8 mouse cellular contexts compared by ENCODE assay signal in the genomic region with DNA sequence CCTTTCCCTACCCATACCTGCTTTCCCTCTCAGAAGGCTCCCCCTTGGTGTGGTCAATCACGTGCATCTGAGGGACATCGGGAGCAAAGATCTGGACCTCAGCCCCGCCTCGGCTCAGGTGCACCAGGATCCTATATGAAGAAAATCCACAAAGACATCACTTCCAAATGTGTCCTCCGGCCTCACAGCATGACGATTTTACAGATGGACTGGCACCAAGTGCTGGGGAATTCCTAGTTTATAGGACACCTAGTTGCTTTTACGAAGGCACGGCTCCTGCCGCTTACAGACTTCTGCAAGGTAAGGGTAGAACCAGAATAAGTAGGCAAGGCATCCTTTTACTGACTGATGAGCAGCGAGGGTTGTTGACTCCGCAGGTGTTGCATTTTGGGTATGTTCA. TPM values are rescaled to one million over a fixed set of nuclear protein-coding genes. Genes with fewer than 3 reads are reported as not detected.
A peak's percentile ranks its signal among the peaks of the same experiment; 100 is the strongest.
DNase-seq lines count a peak whose midpoint lies in the region; ATAC-seq and TF ChIP-seq lines count a peak whose summit lies in the region.

No protein-coding gene starts in this region.

- no peak for DNase-seq in lung, adult 2 months
- DNase-seq in lung, postnatal 25 days (ENCODE audit: low spot score) = no peak
- no peak for DNase-seq in intestine, embryonic 14.5 days (ENCODE audit: low spot score)
- no peak for DNase-seq in T-cell, adult 2 months (ENCODE audit: low spot score)
- DNase-seq in ovary, postnatal 14 days (ENCODE audit: low spot score) = no peak
- no peak for DNase-seq in thymus, postnatal 10 days (ENCODE audit: low spot score in 2 of 2)

- 85% methylated on average over 11 of the region's 11 CpGs for WGBS in lung, adult 2 months
- WGBS in embryonic facial prominence, embryonic 15.5 days = 81% methylated on average over 11 of the region's 11 CpGs
- 83% methylated on average over 11 of the region's 11 CpGs for WGBS in intestine, embryonic 14.5 days
- 87% methylated on average over 11 of the region's 11 CpGs for WGBS in neural tube, embryonic 12.5 days

- H3K27me3 ChIP-seq in embryonic facial prominence, embryonic 15.5 days = no peaks in the 10 kb centered on the region
- H3K27me3 ChIP-seq in intestine, embryonic 14.5 days (replicated peaks; ENCODE audit: control insufficient read depth, insufficient read depth, low read length) = no peaks in the 10 kb centered on the region
- no peaks in the 10 kb centered on the region for H3K27me3 ChIP-seq in neural tube, embryonic 12.5 days (replicated peaks)

- H3K4me3 ChIP-seq in lung, adult 2 months (replicated peaks; ENCODE audit: extremely low read depth, low read depth, low read length) = peak overlapping the region; percentile 74
- H3K4me3 ChIP-seq in embryonic facial prominence, embryonic 15.5 days (replicated peaks) = peak overlapping the region; percentile 94
- peak overlapping the region; percentile 55 for H3K4me3 ChIP-seq in intestine, embryonic 14.5 days (ENCODE audit: low read depth, low read length)
- H3K4me3 ChIP-seq in neural tube, embryonic 12.5 days = peak overlapping the region; percentile 80

- TF ChIP-seq CTCF in lung, adult 2 months (IDR thresholded peaks at IDR 0.05; ENCODE audit: insufficient read depth, low read length) = no peak

- H3K4me2 ChIP-seq in embryonic facial prominence, embryonic 15.5 days (replicated peaks) = peak overlapping the region; percentile 80
- peak overlapping the region; percentile 88 for H3K4me2 ChIP-seq in intestine, embryonic 14.5 days (ENCODE audit: low read length)
- H3K4me2 ChIP-seq in neural tube, embryonic 12.5 days (replicated peaks) = peak overlapping the region; percentile 92

- peaks cover 3% of the 10 kb centered on the region; the same call in 1 of the 2 replicates for H3K4me1 ChIP-seq in lung, adult 2 months (ENCODE audit: control insufficient read depth, insufficient read depth, low read length)
- peaks cover 16% of the 10 kb centered on the region for H3K4me1 ChIP-seq in embryonic facial prominence, embryonic 15.5 days
- peaks cover 12% of the 10 kb centered on the region for H3K4me1 ChIP-seq in intestine, embryonic 14.5 days (replicated peaks; ENCODE audit: control insufficient read depth, insufficient read depth, low read length)
- H3K4me1 ChIP-seq in neural tube, embryonic 12.5 days = peaks cover 13% of the 10 kb centered on the region

- H3K9ac ChIP-seq in embryonic facial prominence, embryonic 15.5 days = peak overlapping the region; percentile 94
- peak overlapping the region; percentile 54 for H3K9ac ChIP-seq in intestine, embryonic 14.5 days (ENCODE audit: low read length)
- peak overlapping the region; percentile 81; the same call in 1 of the 2 replicates for H3K9ac ChIP-seq in neural tube, embryonic 12.5 days

- no peak for ATAC-seq in embryonic facial prominence, embryonic 15.5 days (ENCODE audit: insufficient number of reproducible peaks, low FRiP score, low TSS enrichment, low read depth)
- ATAC-seq in intestine, embryonic 14.5 days (replicated peaks; ENCODE audit: low FRiP score, low TSS enrichment, low read depth) = no peak
- no peak for ATAC-seq in neural tube, embryonic 12.5 days (ENCODE audit: low FRiP score, low read depth)

- no peaks in the 10 kb centered on the region for H3K9me3 ChIP-seq in embryonic facial prominence, embryonic 15.5 days (replicated peaks)
- no peaks in the 10 kb centered on the region for H3K9me3 ChIP-seq in intestine, embryonic 14.5 days (ENCODE audit: control insufficient read depth, low read length)
- H3K9me3 ChIP-seq in neural tube, embryonic 12.5 days = no peaks in the 10 kb centered on the region

- no peak for TF ChIP-seq POLR2A in lung, adult 2 months (IDR thresholded peaks at IDR 0.05; ENCODE audit: borderline replicate concordance, extremely low read depth, low read depth, low read length)

- peaks cover 69% of the 10 kb centered on the region for H3K36me3 ChIP-seq in embryonic facial prominence, embryonic 15.5 days
- peaks cover 63% of the 10 kb centered on the region for H3K36me3 ChIP-seq in intestine, embryonic 14.5 days (ENCODE audit: control insufficient read depth, insufficient read depth, low read length)
- H3K36me3 ChIP-seq in neural tube, embryonic 12.5 days = peaks cover 64% of the 10 kb centered on the region

- no peak overlapping the region for H3K27ac ChIP-seq in embryonic facial prominence, embryonic 15.5 days (replicated peaks)
- H3K27ac ChIP-seq in intestine, embryonic 14.5 days (ENCODE audit: low read depth) = no peak overlapping the region
- H3K27ac ChIP-seq in neural tube, embryonic 12.5 days = no peak overlapping the region

RNA-seq across cellular contexts. Expression of a gene that starts 0.8 kb away (rescaled TPM):
- polyA plus RNA-seq in lung, adult 2 months (2012; rRNA removed) = 105 and 113 TPM in 2 replicates
- 38.1 and 40.9 TPM in 2 replicates for polyA plus RNA-seq in embryonic facial prominence, embryonic 15.5 days (2015; fragmentation: Nextera tagmentation; extraction: Ambion mirVana)
- 19.3 and 19.7 TPM in 2 replicates for polyA plus RNA-seq in intestine, embryonic 14.5 days (2014; fragmentation: Nextera tagmentation; extraction: Ambion mirVana)
- 19.0 and 23.7 TPM in 2 replicates for polyA plus RNA-seq in neural tube, embryonic 12.5 days (2016; fragmentation: Nextera tagmentation; extraction: Ambion mirVana)

RNA-seq across cellular contexts. Expression of a gene that starts 16.2 kb away (rescaled TPM):
- polyA plus RNA-seq in lung, adult 2 months (2012; rRNA removed) = 6.7 and 8.7 TPM in 2 replicates
- 17.9 and 18.4 TPM in 2 replicates for polyA plus RNA-seq in embryonic facial prominence, embryonic 15.5 days (2015; fragmentation: Nextera tagmentation; extraction: Ambion mirVana)
- polyA plus RNA-seq in intestine, embryonic 14.5 days (2014; fragmentation: Nextera tagmentation; extraction: Ambion mirVana) = 19.0 and 21.5 TPM in 2 replicates
- 21.6 and 22.2 TPM in 2 replicates for polyA plus RNA-seq in neural tube, embryonic 12.5 days (2016; fragmentation: Nextera tagmentation; extraction: Ambion mirVana)
